Mouse (Mus musculus): ENCODE results near the gene C2.
A peak's percentile ranks its signal among the peaks of the same experiment; 100 is the strongest.
"Not testable (repeated sequence)": the region's sequence is repeated elsewhere in the genome, so short reads cannot be mapped to it uniquely, and the experiment has no call there.

Gene C2

DNA sequence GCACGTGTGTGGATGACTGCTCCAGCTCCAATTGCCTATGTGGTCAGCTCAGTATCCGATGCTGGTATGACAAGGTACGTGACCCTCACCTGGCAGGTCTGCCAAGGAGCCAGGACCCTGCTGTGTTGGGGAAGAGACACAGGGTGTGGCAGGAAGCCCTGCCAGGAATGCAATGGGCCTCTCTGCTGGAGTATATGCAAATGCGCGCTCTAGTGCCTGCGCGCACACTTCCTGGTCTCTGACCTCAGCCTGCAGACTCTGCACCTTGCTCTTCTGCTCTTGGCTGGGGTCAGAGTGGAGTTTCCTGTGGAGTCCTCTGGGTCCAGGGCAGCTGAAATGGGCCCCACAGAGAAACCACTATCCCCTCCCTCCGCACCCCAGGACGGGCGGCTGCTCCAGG, 12.9 kb upstream of the C2 start:
- no peak for DNase-seq (ENCODE audit: low spot score in 2 of 2)

DNA sequence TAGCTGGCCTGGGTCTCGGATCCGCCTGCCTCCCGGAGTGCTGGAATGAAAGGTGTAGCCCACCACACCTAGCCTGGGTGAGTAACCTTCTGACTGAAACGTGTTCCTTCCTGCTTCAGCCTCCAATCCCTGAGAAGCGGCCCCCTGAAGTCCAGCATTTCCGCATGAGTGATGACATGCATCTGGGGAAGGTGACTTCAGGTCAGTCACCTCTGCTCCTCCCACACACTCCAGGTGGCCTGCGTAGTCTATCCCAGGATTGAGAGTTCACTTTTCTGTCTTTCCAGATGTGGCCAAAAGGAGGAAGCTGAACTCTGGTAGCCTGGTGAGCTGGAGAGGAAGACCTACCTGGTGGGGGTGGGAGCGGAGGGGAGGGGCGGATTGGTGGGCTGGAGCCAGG, 4.8 kb upstream of the C2 start:
- DNase-seq (ENCODE audit: low spot score in 2 of 2) = no peak

- not testable (repeated sequence) for DNase-seq (ENCODE audit: low spot score in 2 of 2)
Observed at GRCm38 (mm10) chr17:34901948-34902347, 3.9 kb upstream of the C2 start.

DNA sequence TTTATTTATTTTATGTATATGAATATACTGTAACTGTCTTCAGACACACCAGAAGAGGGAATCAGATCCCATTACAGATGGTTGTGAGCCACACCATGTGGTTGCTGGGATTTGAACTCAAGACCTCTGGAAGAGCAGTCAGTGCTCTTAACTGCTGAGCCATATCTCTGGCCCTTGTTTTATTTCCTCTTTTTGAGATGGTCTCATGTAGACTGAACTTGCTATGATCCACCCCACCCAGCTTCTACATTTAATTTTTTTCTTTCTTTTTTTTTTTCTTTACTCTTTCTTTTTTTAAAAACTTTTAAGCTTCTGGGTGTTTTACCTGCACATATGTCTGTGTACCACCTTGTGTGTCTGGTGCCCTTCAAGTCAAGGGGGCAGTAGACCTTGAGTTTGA, 2.8 kb upstream of the C2 start:
- not testable (repeated sequence) for DNase-seq (ENCODE audit: low spot score in 2 of 2)

- no peak for DNase-seq (ENCODE audit: low spot score in 2 of 2)
Observed at GRCm38 (mm10) chr17:34899890-34900243, 1.8 kb upstream of the C2 start.

DNA sequence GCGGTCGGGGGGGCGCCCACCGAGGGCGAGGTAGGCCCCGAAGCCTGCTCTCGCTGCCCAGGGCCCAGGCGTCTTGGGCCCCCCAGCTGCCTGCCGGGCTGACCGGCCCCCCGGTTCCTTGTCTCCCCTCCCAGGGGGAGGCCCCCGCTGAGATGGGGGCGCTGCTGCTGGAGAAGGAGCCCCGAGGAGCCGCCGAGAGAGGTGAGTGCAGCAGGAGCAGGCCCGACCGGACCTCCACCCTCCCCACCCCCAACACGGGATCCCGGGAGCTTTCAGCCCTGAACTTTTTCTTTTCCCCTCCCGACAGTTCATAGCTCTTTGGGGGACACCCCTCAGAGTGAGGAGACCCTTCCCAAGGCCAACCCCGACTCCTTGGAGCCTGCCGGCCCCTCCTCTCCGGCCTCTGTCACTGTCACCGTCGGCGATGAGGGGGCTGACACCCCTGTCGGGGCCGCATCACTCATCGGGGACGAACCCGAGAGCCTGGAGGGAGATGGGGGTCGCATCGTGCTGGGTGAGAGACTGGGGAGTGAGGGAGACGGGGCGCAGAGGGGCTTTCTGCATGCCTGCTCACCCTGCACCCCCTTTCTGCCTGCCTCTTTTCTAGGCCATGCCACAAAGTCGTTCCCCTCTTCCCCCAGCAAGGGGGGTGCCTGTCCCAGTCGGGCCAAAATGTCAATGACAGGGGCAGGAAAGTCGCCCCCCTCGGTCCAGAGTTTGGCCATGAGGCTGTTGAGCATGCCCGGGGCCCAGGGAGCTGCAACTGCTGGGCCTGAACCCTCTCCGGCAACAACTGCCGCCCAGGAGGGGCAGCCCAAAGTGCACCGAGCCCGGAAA, 1.2 kb upstream of the C2 start:
- peak; percentile 18 to 25 for DNase-seq (ENCODE audit: low spot score in 2 of 2)

DNA sequence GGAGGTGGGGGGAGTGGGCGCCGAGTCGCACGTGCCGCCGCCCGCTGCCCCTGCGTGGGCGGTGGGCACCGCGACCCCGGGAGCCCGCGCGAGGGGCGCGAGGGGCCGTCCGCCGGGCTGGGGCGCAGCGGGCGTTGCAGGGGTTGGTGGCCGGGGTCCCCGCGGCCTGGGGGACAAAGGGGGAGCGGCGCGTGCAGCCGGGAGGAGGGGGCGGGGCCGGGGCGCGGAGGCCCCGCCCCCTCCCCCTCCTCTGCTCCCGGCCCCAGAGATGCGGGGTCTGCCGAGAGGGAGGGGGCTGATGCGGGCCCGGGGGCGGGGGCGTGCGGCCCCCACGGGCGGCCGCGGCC, 614 bp upstream of the C2 start:
- no peak for DNase-seq (ENCODE audit: low spot score in 2 of 2)

DNA sequence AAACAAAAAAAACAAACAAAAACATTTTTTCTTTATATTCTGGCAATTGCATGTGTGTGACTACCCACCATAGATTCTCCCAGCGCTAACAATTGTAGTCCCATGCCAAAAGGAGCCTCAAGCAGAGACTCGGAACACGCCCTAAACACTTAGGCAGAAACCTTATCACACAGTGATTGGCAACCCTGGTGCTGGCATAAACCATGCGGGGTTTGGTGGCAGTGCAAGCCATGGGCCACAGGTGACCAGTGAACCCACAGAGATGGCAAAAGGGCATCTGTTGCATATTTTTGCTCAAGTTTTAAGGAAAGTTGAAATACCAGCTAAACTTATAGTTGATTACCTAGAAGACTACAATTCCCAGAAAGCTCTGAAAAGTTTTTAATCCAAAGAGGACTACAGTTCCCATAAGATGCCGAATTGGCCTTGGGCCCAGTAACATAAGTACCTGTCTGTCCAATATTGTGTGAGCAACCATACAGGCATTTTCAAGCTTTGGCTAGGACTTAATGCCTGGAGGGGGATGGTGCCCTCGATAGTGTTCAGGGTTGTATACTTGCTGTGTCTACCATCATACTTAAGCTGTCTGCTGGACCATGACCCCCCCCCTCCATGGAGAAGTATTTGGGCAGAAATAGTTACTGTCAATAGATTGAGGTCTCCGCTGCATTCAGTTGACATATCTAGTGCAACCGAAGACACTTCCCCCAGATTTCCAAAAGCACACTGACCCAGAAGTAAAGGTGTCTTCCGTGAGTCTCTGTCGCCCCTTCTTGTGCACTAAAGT, 499 bp downstream of the C2 start:
- DNase-seq (ENCODE audit: low spot score in 2 of 2) = peak; percentile 56 to 67

GRCm38 (mm10) chr17:34896366-34896765, 1.7 kb downstream of the C2 start:
- no peak for DNase-seq (ENCODE audit: low spot score in 2 of 2)

DNA sequence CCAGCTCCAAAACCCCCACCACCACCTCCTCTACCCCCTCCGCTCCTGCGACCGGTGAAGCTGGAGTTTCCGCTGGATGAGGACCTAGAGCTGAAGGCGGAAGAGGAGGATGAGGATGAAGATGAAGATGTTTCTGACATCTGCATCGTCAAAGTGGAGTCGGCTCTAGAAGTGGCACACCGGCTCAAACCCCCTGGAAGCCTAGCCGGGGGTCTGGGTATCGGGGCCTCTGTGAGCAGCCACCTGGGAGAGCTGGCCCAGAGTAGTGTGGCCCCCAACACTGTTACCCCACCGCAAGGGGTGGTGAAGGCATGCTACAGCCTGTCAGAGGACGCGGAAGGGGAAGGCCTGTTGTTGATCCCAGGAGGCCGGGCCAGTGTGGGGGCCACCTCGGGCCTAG, 2.3 kb downstream of the C2 start:
- no peak for DNase-seq (ENCODE audit: low spot score in 2 of 2)

- DNase-seq (ENCODE audit: low spot score in 2 of 2) = peak; percentile 29 to 52
Observed at GRCm38 (mm10) chr17:34894801-34895530, 3.1 kb downstream of the C2 start.

GRCm38 (mm10) chr17:34894074-34894597, 3.9 kb downstream of the C2 start:
- peak; percentile 88 to 89 for DNase-seq (ENCODE audit: low spot score in 2 of 2)

DNA sequence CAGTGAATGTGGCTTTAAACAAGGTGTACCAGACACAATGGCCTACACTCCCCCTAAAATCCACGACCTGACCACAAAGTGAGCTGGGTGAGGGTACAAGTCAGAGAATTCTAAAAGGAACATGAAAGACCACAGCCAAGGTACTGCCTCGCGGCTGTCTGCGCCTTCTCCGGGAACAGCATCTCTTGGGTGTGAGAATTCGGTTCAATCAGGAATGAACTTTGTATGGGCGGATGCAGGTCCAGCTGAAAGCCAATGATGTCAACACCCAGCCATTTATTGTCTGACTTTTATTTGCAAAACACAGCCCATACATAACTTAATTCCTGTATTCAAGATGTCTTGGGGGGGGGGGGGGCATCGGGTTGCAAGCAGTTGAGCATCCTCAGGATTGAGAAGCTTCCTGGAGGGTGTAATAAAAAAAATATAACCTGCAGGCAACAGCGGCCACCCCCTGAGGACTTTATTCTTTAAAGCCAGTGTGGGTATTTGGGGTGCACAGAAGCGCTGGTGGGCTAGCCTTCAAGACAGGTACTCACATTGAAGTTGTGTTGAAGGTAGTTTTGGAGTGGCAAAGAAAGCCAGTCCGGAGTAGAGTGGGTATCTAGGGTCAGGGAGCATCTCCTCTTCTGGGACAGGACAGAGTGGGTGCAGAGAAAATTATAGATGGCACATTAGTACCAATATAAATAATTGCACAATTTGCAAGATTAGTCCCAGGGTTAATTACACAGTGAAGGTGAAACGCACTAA, 4.8 kb downstream of the C2 start:
- no peak for DNase-seq (ENCODE audit: low spot score in 2 of 2)

- no peak for DNase-seq (ENCODE audit: low spot score in 2 of 2)
Observed at GRCm38 (mm10) chr17:34891377-34891776, 6.7 kb downstream of the C2 start.

DNA sequence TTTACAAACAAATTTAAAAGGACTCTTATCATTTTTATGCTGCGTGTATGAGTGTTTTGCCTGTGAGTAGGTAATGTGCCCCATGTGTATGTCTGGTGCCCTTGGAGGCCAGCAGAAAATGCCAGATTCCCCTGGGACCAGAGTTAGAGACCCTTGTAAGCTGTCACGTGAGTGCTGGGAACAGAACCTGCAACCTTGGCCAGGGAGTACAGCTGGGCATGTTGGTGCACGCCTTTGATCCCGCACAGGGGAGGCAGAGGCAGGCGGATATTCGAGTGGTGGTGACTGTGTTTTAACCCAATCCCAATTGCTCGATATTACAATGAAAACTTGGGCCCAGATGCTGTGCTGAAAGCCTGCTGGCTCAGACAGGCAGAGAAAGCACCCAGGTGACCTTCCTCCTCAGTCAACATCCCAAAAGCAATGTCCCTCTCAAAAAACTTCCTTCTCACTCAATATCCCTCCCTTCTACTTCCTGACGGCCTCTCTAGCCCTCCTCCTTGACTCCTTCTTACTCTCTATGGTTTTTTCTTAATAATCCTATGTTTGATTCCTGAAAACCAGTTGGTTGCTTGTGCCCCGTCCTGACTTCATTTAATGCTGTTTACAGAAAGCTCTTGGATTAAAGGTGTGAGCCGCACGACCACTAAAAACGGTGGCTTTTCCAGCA, 7.9 kb downstream of the C2 start:
- no peak for DNase-seq (ENCODE audit: low spot score in 2 of 2)

- no peak for DNase-seq (ENCODE audit: low spot score in 2 of 2)
Observed at GRCm38 (mm10) chr17:34887942-34888341, 10.1 kb downstream of the C2 start.

DNA sequence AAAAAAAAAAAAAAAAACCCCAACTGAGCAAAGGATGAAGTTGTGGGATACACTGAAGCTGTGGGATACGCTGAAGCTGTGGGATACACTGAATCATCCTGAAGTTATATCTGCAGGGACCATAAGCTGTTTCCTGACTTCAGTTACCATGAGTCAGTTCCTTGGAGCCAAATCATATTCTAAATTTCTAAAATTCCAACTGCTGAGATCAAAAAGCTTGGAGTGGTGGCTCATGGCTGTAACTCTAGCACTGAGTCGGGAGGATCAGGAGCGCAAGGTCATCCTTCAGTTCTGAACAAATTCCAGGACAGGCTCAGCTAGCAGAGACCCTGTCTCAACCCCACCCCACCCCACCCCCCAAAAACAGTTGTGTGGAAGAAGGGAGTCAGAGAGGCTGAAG, 12.4 kb downstream of the C2 start:
- no peak for DNase-seq (ENCODE audit: low spot score in 2 of 2)

GRCm38 (mm10) chr17:34884704-34885103, 13.4 kb downstream of the C2 start:
- no peak for DNase-seq (ENCODE audit: low spot score in 2 of 2)

- no peak for DNase-seq (ENCODE audit: low spot score in 2 of 2)
Observed at GRCm38 (mm10) chr17:34883332-34883731, 14.7 kb downstream of the C2 start.

DNA sequence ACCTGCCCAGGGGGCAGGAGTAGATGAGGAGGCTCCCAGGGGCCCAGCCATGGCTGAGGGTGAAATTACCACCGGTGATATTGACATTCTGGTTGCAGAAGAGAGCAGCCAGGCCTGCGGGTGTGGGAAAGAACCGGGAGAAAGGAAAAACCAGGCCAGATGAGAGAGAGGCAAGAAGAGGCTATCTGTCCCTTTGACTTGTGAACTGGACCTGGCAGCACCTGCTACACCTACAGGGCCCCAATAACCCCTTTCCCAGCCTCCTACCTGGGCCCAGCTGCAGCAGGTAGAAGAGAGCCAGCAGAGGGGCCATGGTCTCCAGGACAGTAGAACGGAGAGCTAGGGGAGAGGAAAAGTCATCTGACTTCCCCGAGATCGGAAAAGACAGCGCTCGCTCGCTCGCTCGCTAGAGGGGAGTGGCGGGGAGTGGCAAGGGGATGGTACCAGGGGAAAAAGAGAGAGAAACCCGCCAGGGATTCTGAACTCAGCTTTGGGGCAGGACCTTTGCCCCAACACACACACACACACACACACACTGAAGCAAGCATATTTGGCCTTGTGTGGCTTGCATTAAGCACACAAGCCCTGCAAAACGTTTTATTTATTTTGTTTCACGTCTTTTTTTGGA, 16.3 kb downstream of the C2 start, which contains the start of gene Gm20547:
TSS of gene Gm20547 (minus strand) at position 360 of the 628 bp plus-strand sequence.
- DNase-seq (ENCODE audit: low spot score in 2 of 2) = no peak

All from right cerebral cortex, adult 2 months (tissue).